Mouse (Mus musculus) CH12.LX (cell line): ENCODE measurements around the gene Acbd6. TPM values are rescaled to one million over a fixed set of nuclear protein-coding genes. Genes with fewer than 3 reads are reported as not detected.

Source experiments
- DNase-seq: peaks from one replicate; pipeline ENCODE4 v3.0.0-alpha.2; 2013; ENCODE audit errors: extremely low read depth
- H3K27ac ChIP-seq: 2 replicates; pipeline ENCODE4 v1.5.1; 2012; ENCODE audit warnings: low read depth, mild to moderate bottlenecking, control low read depth, moderate library complexity; ENCODE audit not compliant: insufficient read depth
- H3K27me3 ChIP-seq: replicated peaks from 2 replicates; pipeline ENCODE3; 2012; ENCODE audit warnings: inconsistent platforms
- H3K36me3 ChIP-seq, 2 experiments: replicated peaks in 1 of 2; 2 replicates each; pipeline versions ENCODE3 to v1.6.1; 2012; ENCODE audit warnings: inconsistent platforms in 1 of 2, low read length in 1 of 2, mild to moderate bottlenecking in 1 of 2, mixed read lengths in 1 of 2, moderate library complexity in 1 of 2; ENCODE audit not compliant: control insufficient read depth in 1 of 2, insufficient read depth in 1 of 2
- H3K4me1 ChIP-seq, 2 experiments: 2 replicates each; pipeline ENCODE4 v1.6.1; 2012; ENCODE audit warnings: inconsistent platforms in 1 of 2, moderate library complexity in 1 of 2; ENCODE audit not compliant: insufficient read depth in 2 of 2, control insufficient read depth in 1 of 2
- H3K4me2 ChIP-seq: 2 replicates; pipeline ENCODE4 v1.6.1; 2012; ENCODE audit warnings: low read depth, mild to moderate bottlenecking, control low read depth; ENCODE audit not compliant: poor library complexity, insufficient read depth, severe bottlenecking
- H3K4me3 ChIP-seq, 3 experiments: fragments of 150-350 bp in 1 of 3; sonication (generic) in 1 of 3; replicated peaks in 1 of 3; 2 replicates each; pipeline versions ENCODE3 to v1.5.1; 2011 to 2012; ENCODE audit warnings: low read depth in 2 of 3, low read length in 2 of 3, mild to moderate bottlenecking in 2 of 3, moderate library complexity in 2 of 3, control low read depth in 1 of 3, improper control_type of control experiment in 1 of 3, inconsistent platforms in 1 of 3, mixed read lengths in 1 of 3; ENCODE audit not compliant: poor library complexity in 1 of 3
- H3K79me2 ChIP-seq: replicated peaks from 2 replicates; pipeline ENCODE4 v1.6.1; 2012; ENCODE audit warnings: mild to moderate bottlenecking, moderate library complexity; ENCODE audit not compliant: control insufficient read depth, poor library complexity, insufficient read depth, severe bottlenecking; ENCODE audit errors: extremely low read depth
- H3K9ac ChIP-seq: 2 replicates; pipeline ENCODE4 v1.6.1; 2012; ENCODE audit warnings: low read depth, mild to moderate bottlenecking, control low read depth, moderate library complexity; ENCODE audit not compliant: insufficient read depth
- H3K9me3 ChIP-seq: replicated peaks from 2 replicates; pipeline ENCODE3; 2012; ENCODE audit warnings: low read length, inconsistent platforms, mixed read lengths
- BHLHE40 ChIP-seq: IDR thresholded peaks from 2 replicates; pipeline ENCODE4 v1.6.1; 2011; ENCODE audit warnings: mild to moderate bottlenecking, low read depth, low read length, improper control_type of control experiment
- CHD1 ChIP-seq: IDR thresholded peaks from 2 replicates; pipeline ENCODE4 v1.6.1; 2012; ENCODE audit warnings: low read depth, low read length, improper control_type of control experiment, inconsistent platforms
- CTCF ChIP-seq, 2 experiments: IDR thresholded peaks in 1 of 2; conservative IDR thresholded peaks in 1 of 2; 2 replicates each; pipeline ENCODE4 v1.5.1; 2011 to 2012; ENCODE audit warnings: low read depth in 2 of 2, low read length in 2 of 2, improper control_type of control experiment in 1 of 2, inconsistent platforms in 1 of 2, mild to moderate bottlenecking in 1 of 2, moderate library complexity in 1 of 2
- EP300 ChIP-seq: IDR thresholded peaks from 2 replicates; pipeline ENCODE4 v1.6.1; 2011; ENCODE audit warnings: low read length, improper control_type of control experiment
- ETS1 ChIP-seq: conservative IDR thresholded peaks from 2 replicates; pipeline ENCODE4 v1.6.1; 2012; ENCODE audit warnings: low read depth, mild to moderate bottlenecking, inconsistent platforms, low read length, improper control_type of control experiment, moderate library complexity
- GABPA ChIP-seq: IDR thresholded peaks from 2 replicates; pipeline ENCODE4 v1.6.1; 2012; ENCODE audit warnings: low read depth, low read length, improper control_type of control experiment, inconsistent platforms; ENCODE audit not compliant: insufficient replicate concordance
- IRF4 ChIP-seq: IDR thresholded peaks from 2 replicates; pipeline ENCODE4 v1.6.1; 2014; ENCODE audit warnings: low read depth, mild to moderate bottlenecking, inconsistent platforms, low read length, improper control_type of control experiment
- JUND ChIP-seq: conservative IDR thresholded peaks from 2 replicates; pipeline ENCODE4 v1.6.1; 2011; ENCODE audit warnings: low read depth, low read length, improper control_type of control experiment
- MEF2A ChIP-seq: IDR thresholded peaks from 2 replicates; pipeline ENCODE4 v1.6.1; 2014; ENCODE audit warnings: low read depth, mild to moderate bottlenecking, inconsistent platforms, low read length, improper control_type of control experiment, borderline replicate concordance
- MYC ChIP-seq: IDR thresholded peaks from 2 replicates; pipeline ENCODE4 v1.6.1; 2011; ENCODE audit warnings: low read depth, mild to moderate bottlenecking, improper control_type of control experiment, low read length
- NELFE ChIP-seq: IDR thresholded peaks from 2 replicates; pipeline ENCODE4 v1.6.1; 2011; ENCODE audit warnings: low read depth, low read length, improper control_type of control experiment
- POLR2A ChIP-seq: IDR thresholded peaks from 2 replicates; pipeline ENCODE4 v1.6.1; 2011; ENCODE audit warnings: low read depth, mild to moderate bottlenecking, improper control_type of control experiment, low read length
- RAD21 ChIP-seq: IDR thresholded peaks from 2 replicates; pipeline ENCODE4 v1.6.1; 2011; ENCODE audit warnings: low read depth, mild to moderate bottlenecking, low read length, improper control_type of control experiment, moderate library complexity
- SIN3A ChIP-seq: IDR thresholded peaks from 2 replicates; pipeline ENCODE4 v1.6.1; 2012; ENCODE audit warnings: low read length, improper control_type of control experiment, inconsistent platforms
- SMC3 ChIP-seq: IDR thresholded peaks from 2 replicates; pipeline ENCODE4 v1.6.1; 2011; ENCODE audit warnings: low read depth, low read length, improper control_type of control experiment
- TCF12 ChIP-seq: IDR thresholded peaks from 2 replicates; pipeline ENCODE4 v1.6.1; 2014; ENCODE audit warnings: low read depth, mild to moderate bottlenecking, inconsistent platforms, low read length, improper control_type of control experiment
- ZC3H11A ChIP-seq: IDR thresholded peaks from 2 replicates; pipeline ENCODE4 v1.6.1; 2012; ENCODE audit warnings: low read depth, mild to moderate bottlenecking, inconsistent platforms, low read length, improper control_type of control experiment
- ZMIZ1 ChIP-seq: IDR thresholded peaks from 2 replicates; pipeline ENCODE4 v1.6.1; 2012; ENCODE audit warnings: low read depth, mild to moderate bottlenecking, inconsistent platforms, low read length, improper control_type of control experiment
- dilution Hi-C: fragments of 300-500 bp; cut with MboI; formaldehyde crosslinking; loops from 2 replicates; pipeline ENCODE4 v1.14.3; 2020; ENCODE audit warnings: low sequenced_read_pairs; ENCODE audit not compliant: extremely low pct_unique_long_range_greater_than_20kb, extremely low pct_ligation_motif_present
- in situ Hi-C: fragments of 300-500 bp; cut with MboI; formaldehyde crosslinking; loops from 3 replicates; pipeline ENCODE4 v1.14.3; 2019; ENCODE audit warnings: low sequenced_read_pairs, low pct_ligation_motif_present, low pct_unique_long_range_greater_than_20kb, mixed read lengths
- polyA plus RNA-seq: library from polyadenylated mRNA; unstranded; fragments of >175 nt; gene quantifications from 2 replicates; pipeline ENCODE4 v1.2.1, GENCODE M21; 2012; ENCODE audit warnings: low read depth; ENCODE audit not compliant: insufficient read length
- total RNA-seq, 2 experiments: library from RNA; depleted of rRNA; stranded (reverse); fragments of 300-350 nt in 1 of 2; fragments of >200 nt in 1 of 2; gene quantifications; 2 replicates each; pipeline ENCODE4 v1.2.3; 2012 to 2014

The Acbd6 gene
- total and polyA plus RNA-seq, 3 experiments: 51.9 to 97.8 (median 74.4) TPM

- in situ Hi-C loops (no loop called here), dilution Hi-C loops (no loop called here)
- no peak for DNase-seq
- H3K4me3 ChIP-seq: no peak overlapping the region
- H3K4me2 ChIP-seq: no peak overlapping the region
- no peaks in the 10 kb centered on the region for H3K27me3 ChIP-seq
- H3K9me3 ChIP-seq: no peaks in the 10 kb centered on the region
- no peak overlapping the region for H3K9ac ChIP-seq
- TF ChIP-seq RAD21: no peak
- no peak for TF ChIP-seq JUND
- no peak for TF ChIP-seq POLR2A
- TF ChIP-seq MEF2A: no peak
- TF ChIP-seq CHD1: no peak
- TF ChIP-seq IRF4: no peak
- TF ChIP-seq BHLHE40: no peak
- TF ChIP-seq TCF12: no peak
- no peak for TF ChIP-seq SIN3A
- no peak for TF ChIP-seq SMC3
- no peak for TF ChIP-seq NELFE
- TF ChIP-seq CTCF (conservative IDR thresholded peaks at IDR 0.05 in 1 of 2, IDR thresholded peaks at IDR 0.05 in 1 of 2; ENCODE audit: low read depth in 2 of 2, low read length in 2 of 2): no peak
- TF ChIP-seq ETS1: no peak
- TF ChIP-seq GABPA: no peak
- TF ChIP-seq ZC3H11A: no peak
- TF ChIP-seq ZMIZ1: no peak
- peaks cover 5 to 17% of the 10 kb centered on the region in 2 experiments; a peak in 1 of 4 replicates for H3K4me1 ChIP-seq
- no peaks in the 10 kb centered on the region for H3K79me2 ChIP-seq
- H3K27ac ChIP-seq: no peak overlapping the region
- H3K36me3 ChIP-seq: no peaks in the 10 kb centered on the region
These were observed 140.6 kb downstream of the Acbd6 start for GRCm38 (mm10) chr1:155698373-155699159.

- Histone ChIP-seq H3K9me3 (no peaks in the 10 kb centered on the region), H3K4me1 (peaks cover 5 to 17% of the 10 kb centered on the region in 2 experiments; a peak in 1 of 4 replicates), H3K36me3 (no peaks in the 10 kb centered on the region), H3K4me3 (no peak overlapping the region), H3K9ac (no peak overlapping the region), H3K27me3 (no peaks in the 10 kb centered on the region), H3K79me2 (no peaks in the 10 kb centered on the region), H3K27ac (no peak overlapping the region), H3K4me2 (no peak overlapping the region)
- in situ Hi-C loops (loop anchor here (25.0 kb wide), 1 partner anchor 114 kb away; no protein-coding TSS in a partner anchor), dilution Hi-C loops (no loop called here)
- TF ChIP-seq MYC (no peak), BHLHE40 (no peak), CHD1 (no peak), IRF4 (no peak), EP300 (no peak)
- DNase-seq: no peak
These were observed 143.0 kb downstream of the Acbd6 start for GRCm38 (mm10) chr1:155700886-155701285.
